Mouse (Mus musculus): ENCODE measurements at regions not wholly inside any gene's neighbourhood (a gene's known extent, or its start where the extent isn't known, plus 50 kb on each side); places are given as distances from the start of the nearest gene placed in this dataset.

DNA sequence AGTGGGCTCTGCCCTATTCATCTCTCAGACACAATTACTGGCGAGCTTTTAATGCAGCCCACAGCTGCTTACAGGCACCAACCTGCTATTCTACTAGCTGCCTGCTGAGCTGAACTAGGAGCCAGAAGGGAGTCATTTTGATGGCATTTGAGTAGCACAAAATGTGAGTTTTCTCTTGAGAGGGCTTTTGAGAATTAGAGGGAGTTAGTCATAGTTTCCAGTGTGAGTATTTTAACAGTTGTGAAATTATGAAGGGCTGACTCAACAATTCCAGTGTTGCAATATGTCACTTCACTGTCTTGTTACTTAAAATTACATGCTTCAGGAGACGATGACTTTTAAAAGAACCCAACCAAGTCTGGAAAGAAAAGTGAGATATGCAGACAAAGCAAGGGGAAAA is 54.4 kb upstream of the Ly86 start:
- DNase-seq (ENCODE audit: low spot score): no peak

DNA sequence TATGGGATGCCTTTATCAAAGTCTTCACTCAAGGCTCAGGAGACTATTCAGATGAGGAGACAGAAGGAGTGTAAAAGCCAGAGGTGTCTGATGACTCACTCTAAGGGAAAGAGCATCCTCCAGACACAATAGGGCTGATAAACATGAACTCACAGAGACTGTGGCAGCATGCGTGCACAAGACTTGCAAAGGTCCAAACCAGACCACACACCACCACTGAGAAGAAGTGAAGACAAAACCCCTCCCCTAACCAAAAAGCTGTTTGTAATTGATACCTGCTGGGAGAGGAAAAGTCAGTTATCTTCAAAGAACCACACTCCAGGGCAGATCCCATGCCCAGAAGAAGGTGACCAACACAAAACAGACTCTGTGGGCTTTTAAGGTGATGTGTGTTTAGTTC is 56.0 kb upstream of the Ly86 start:
- no peak for DNase-seq (ENCODE audit: low spot score)

DNA sequence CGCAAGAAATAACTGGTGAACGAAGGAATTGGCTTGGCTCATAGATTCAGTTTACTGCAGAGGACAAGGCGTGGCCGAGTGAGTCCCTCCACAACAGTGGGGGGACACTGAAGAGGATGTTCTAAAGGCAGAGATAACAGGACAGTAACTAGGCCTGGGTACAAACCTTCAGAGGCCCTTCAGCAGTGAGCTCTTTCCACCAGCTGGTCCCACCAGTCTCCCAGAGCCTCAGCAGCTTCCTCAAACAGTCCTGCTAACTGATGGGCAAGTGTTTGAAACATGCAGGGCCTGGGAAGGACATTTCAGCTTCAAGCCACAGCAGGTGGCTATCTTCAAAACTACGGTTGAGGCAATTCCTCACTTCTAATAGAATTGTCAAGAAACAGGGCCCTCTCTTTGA is 62.5 kb upstream of the Ly86 start:
- DNase-seq (ENCODE audit: low spot score): no peak

DNA sequence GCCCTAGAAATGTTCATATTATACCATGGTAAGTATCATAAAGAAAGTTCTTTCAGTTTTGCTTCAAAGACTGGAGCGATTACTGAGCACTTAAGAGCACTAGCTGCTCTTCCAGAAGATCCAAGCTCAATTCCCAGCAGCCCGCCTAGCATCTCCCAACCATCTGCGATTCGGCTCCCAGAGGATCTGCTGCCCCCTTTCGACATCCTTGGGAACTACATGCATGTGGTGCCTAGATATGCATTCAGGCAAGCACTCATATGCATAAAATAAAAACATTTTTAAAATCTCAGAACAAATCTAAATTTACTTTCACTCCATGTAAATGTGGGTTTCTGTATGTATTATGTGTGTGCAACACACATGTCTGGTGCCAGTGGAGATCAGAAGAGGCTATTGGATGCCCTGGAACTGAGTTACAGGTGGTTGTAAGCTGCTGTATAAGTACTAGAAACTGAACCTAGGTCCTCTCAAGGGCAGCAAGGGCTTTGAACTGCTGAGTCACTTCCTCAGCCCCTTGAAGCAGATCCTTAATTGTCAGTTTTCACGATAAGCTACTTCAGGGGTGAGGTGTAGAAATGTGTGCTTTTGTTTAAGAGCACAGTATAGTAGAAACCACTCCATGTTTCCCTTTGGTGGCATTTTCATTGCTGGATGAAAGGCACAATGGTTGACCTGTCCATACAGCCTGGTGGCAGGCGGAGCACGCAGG is 65.8 kb upstream of the Ly86 start:
- DNase-seq (ENCODE audit: low spot score): no peak

DNA sequence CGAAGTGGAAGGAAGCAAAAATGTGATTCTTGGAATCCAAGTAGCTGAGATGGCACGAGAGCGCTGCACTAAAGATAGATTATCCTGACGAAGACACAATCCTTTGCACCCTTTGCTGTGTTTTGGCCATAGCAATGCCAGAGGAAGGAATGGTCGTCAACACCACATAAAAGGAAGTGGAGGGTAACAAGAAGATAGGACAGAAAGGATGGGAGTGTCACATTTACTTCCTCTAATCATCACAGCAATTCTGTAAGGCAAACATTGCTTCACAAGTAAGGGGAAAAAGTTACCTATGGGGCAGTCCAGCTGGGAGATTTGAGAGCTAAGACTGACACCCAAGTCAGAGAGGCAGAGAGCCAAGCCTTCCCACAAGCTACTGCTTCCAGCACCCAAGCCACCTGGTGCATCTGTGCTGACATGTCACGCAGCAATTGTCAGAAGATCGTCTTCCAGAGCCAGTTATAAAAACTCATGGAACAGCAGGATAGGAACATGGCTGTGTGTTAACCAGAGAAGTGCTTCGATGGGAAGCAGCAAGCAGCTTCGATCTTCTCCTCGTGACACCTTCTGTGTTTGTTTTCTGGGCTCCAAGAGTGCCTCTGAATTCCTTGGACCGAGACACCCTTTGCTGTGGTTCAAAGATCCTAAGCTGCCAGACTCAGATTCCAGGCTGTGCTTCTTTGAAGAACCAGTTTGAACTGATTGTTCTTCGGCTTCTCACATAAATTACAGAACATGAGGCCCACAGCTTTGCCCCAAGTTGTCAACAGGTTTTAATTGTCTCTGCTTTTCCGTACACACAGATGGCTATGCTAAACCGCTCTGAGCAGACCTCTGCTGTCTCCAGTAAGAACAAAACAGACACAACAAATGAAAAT is 95.2 kb upstream of the Ly86 start:
- peak; percentile 30 for DNase-seq (ENCODE audit: low spot score)

DNA sequence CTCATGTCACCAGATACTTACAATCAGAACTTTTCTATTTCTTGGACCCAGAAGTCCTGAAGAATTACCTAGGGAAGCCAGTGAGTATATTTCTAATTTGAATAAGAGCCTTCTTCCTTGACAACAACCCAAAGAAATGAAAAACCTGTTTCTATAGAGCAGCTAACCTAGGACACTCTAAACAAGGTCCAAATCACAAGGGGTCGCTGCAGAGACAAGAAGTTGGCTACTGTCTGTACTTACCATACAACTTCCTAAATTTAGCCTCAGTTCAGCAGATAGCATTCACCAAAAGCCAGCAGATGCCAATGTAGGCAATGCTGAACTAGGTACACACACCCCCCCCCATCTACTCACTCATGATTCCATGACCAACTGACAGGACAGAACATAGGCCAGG is 96.3 kb upstream of the Ly86 start:
- DNase-seq (ENCODE audit: low spot score): no peak

DNA sequence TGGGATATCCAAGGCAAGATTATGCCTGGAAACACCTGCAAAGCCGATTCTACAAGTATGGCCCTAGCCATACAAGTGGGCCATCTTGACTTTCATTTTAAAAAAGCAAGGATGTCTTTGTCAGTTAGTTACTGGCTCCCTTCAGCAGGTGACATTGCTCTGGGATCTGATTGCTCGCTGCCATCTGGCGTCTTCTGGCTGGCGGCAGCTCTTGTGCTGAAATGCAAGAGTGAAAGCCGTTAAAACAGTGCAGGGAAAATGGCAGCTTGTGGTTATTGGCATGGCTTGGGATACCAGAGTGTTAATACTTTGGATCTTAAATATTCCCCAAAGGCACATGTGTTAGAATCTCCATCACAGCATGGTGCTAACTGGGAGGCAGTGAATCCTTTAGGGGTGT is 105.0 kb upstream of the Ly86 start:
- DNase-seq (ENCODE audit: low spot score): no peak

DNA sequence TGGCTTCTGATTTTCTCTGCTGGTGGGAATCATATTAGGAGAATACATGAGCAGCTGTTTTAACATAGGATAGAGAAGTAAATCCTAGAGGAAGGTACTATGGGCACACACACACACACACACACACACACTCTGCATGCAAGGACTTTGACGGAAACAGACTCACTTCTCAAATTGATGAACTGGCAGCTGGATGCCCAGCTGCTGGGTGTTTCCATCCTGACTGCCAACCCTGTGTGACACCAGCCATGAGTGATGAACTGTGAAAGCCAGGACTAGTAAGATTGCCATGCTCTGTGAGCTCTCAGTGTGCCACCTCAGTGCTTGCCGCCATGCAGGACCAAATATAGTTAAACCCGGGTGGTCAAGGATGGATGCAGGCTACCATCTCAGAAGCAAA is 107.7 kb upstream of the Ly86 start:
- DNase-seq (ENCODE audit: low spot score): no peak

DNA sequence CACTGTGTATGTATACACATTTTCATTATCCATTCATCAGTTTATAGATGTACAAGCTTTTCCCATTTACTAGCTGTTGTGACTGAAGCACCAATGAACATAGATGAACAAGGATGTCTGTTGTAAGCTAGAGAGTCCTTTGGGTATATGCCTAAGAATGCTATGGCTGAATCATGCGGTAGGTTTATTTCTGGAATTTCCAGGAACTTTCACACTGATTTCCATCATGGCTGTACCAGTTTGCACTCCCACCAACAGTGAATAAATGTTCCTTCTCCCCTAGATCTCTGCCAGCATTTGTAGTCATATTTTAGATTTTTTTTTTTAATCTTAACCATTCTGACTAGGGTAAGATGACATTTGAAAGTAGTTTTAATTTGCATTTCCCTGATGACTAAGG is 119.2 kb upstream of the Ly86 start:
- DNase-seq (ENCODE audit: low spot score): no peak

DNA sequence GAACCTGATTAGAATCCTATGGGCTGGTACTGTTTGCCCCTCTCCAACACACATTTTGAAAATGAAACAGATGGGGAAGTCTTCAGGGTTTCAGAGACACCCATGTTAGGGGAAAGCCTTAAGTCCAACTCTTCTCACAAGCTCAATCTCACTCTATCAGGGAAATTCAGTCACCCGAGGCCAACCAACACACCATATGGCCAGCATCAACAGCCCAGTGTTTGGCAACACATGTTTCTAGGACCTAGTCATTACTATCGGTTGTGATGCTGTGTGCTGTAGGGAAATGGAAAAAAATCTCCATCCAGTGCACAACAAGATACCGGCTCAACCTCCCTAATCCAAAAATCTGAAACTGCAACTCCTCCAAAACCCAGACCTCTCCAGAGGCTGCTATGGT is 124.6 kb upstream of the Ly86 start:
- no peak for DNase-seq (ENCODE audit: low spot score)

DNA sequence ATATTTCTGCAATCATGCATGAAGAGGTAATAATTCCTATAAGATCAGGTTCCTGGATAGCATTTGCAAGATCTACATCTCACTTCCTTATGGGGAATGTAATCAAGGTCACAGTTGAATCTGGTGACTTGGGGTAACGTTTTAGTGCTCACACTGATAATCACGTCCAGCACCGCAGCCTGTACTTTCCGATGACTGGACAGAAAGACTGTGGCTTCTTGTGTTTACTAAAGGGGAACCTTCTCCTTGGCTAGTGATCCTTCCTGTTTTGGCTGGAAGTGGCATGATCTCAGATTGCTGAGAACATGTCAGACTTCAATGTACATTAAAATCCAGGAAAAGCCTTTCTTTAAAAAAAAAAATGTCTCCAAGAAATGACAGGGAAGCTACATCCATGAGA is 126.4 kb upstream of the Ly86 start:
- DNase-seq (ENCODE audit: low spot score): no peak

DNA sequence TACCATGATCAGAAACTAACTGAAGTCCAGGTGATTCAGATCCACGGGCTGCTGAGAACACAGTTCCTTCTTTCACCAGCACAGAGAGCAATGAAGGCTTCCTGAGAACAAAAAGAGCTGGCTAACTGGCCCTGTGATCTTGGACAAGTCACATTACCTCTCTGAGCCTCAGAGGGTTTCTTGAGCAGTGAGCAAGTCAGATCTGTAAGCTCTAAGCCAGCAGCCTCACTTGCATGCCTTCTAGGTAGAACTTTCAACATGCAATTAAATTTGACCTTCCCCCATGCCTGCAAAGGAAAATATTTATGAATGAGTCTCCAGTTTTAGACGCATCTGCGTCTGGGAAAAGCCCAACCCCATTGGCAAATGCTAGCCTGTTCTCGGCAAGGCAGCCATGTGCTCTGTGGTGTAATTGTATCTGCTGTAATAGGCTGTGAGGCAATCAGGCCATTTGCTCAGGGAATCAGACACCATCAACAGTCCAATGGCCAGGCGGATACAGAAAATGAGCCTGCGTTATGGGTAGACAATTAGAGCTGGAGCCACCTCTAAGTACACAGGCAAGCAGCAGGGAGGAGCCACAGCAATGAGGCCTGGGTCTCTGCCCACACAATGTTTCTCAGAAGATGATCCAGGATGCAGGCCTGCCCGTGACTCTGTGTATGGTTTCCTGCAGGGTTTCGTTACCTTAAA is 130.3 kb upstream of the Ly86 start:
- peak; percentile 19 for DNase-seq (ENCODE audit: low spot score)

DNA sequence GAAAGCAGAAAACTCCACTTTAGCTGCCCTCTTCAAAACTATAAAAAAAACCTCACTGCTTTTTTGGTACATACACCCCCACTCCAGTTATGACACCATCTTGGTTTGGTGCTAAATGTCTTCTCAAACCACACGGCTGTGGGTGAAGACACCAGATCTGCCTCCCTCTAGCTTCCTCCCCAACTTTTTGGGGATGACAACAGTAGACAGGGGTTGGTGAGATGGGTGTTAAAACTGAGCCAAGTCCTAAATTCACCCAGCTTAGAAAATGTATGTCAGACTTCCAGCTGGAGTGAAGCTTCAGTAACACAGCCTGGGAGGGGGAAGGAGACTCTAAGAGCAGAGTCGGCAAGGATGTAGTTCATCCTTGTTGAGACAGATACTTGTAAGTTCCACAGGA is 147.1 kb upstream of the F13a1 start:
- no peak for DNase-seq (ENCODE audit: low spot score)

DNA sequence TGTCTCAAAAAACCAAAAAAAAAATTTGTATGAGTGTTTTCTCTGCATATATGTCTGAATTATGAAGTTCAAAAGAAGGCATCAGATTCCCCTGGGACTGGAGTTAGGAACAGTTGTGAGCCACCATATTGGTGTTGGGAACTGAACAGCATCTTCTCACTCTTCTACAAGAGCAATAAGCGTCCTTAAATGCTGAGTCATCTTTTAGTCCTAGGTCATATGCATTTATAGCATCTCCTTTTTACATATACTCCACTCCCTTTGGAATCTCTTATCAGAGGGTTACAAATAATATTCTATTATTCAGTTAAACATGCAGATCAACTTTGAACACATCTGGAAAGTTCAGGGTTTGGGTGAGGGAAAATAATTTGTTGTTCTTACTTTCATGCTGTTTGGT is 145.8 kb upstream of the F13a1 start:
- no peak for DNase-seq (ENCODE audit: low spot score)

DNA sequence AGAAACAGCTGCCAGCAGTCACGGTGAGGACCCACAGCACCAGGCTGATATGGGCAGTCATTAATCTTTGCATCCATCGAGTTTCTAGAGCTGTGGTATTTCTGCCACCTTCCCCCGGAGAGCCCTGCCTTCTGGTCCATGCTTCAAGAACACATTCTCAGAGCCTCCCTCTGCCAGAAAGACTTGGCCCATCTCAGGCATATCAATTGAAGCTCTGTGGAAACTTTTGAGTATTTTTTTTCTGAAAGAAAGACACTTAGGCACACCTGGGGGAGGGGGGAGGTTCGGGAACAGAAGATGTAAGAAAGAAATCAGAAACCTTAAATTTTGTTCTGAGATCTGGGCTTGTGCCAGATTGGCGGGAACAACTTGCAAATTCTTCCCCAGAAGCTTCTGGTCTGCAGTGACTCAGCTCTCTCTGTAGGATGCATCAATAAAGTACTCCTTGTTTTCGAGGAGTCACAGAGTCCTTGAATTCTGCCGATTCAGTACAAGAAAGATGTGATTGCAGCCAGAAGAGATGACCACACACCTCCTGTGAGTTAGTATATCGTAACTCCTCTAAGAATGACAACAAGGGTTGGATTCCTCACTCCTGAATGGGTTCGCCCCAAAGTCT is 131.2 kb upstream of the F13a1 start:
- DNase-seq (ENCODE audit: low spot score): no peak

DNA sequence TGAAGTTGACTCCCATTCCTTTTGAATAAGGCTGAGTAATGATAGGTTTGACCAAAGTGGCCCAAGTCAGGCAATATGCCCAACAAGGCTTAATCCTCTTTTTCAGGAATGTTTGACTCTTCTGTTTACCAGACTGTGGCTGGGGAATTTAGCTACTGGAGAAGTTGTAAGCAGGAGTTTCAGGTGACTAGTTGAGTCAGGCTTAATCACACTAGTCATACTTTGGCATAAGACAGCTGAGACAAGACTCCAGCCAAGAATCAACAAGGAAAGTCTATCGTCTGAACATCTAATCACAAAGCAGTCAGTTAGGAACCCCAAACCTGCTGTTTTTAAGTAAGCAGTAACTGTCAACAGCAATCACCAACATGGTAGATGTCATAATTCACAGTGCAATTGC is 126.5 kb upstream of the F13a1 start:
- DNase-seq (ENCODE audit: low spot score): no peak

DNA sequence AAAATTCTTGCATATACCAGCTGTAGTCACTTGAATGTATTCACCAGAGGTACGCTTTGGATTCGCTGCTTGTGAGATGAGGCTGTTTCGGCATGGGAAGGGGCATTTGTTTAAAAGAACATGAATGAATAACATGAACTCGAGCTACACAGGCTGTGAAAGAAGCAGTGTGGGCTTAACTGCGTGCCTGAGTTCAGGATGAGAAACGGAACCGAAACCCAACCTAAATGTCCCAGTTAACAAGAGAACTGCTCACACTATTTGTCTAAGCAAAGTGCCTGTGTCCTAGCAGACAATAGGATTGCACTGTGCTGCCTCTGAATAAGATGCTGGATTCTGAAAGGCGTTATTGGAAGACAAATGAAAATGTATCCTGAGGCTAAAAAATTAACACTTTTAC is 126.0 kb upstream of the F13a1 start:
- no peak for DNase-seq (ENCODE audit: low spot score)

DNA sequence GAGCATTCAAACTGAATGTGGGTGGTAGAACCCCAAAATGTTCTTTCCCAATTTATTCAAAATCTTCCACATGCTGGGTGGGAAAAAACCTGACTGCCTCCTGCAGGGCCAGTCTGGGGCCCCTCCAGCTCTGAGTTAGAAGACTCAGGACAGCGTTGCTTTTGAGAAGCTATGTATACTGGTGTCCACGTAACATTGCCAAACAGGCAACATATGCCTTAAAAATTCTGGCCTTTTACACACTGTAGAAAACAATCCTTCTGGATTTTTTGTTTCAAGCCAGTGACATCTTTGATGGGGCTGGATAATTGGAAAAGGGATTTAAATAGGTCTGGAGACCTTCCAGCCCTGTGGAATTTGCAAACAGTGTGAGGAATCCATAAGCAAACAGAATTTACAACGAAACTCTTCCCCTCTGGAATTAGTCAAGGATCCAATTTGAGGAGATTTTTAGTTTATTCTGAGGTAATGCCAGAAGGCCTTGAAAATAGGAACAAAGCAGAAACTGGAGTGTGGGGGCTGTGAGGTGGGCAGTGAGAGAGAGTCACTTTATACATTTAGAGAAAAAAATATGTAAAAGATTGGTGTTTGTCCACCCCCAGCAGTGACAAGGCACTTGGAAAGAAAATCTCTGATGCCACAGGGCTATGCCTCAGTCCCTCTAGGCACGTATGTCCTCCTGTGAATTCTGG is 108.9 kb upstream of the F13a1 start:
- DNase-seq (ENCODE audit: low spot score): no peak

DNA sequence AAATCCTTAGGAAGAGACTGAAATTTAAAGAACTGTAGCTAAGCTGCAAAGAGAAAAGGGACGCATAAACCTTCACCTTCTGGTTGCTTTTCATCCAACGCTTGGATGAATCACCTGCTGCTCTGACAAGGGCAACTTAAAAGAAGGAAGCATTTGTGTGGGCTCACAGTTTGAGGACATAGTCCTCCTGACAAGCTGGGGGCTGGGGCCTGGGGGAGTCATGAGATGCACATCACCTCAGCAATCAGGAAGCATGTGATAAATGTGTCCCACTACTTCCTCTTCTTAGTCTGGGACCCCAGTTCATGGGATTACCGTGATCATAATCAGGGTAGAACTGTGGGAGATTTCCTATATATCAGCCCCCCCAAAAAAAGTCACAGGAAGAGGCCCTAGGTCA is 107.8 kb upstream of the F13a1 start:
- no peak for DNase-seq (ENCODE audit: low spot score)

DNA sequence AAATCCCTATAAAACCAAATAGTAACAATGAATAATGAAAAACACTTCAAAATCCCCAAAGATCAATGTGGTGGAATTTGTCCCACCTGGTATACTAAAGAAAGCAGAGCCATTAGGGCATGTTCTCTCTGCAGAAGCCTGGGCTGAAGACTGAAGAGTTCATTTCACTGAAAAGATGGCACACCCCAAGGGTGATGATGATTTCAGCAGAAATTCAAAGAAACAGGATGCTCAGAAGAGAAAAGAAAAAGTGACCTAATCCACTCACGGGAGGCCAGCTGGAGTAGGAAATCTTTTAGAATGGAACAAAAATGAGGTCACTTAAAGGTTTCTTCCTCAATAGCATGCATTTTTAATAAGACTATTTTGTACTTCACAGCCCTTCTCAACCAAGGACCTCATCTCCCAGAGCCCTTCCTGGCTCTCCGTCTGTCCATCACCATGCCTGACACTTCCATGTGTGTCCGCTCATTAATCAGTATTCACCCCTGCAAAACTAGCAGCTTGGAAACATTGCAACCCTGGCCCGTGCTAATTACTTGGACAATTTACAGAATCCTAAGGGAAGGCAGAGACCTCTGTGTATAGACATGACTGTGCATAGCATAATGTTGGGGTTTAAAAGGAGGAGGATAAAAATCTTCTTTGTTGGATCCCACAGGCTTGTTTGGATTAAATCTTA is 101.9 kb upstream of the F13a1 start:
- DNase-seq (ENCODE audit: low spot score): no peak

DNA sequence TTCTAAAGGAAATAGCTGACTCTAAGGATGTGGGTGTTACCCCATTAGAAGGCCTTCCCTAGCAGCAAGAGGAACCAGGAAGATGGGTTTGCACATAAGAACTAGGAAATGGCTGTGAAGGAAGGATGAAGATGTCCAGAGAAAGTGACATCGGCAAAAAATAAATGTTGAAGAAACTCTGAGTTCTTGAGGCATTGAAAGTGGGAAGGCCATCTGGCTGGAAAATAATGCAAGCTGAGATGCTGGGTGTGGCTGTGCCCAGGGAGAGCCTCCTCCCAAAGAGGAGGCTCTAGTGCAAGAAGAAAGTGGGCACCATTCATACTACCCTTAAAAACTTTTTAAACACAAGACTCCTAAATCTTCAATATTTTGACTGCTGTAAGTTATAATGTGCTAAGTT is 99.9 kb upstream of the F13a1 start:
- no peak for DNase-seq (ENCODE audit: low spot score)
